Mouse (Mus musculus) skeletal muscle tissue, adult 2 months (tissue): Measurements from ENCODE around the gene Mapkapk5.

Source experiments
- DNase-seq: peaks from one replicate; pipeline ENCODE4 v3.0.0-alpha.2; 2012; ENCODE audit warnings: low read depth, low spot score

Gene Mapkapk5

GRCm38 (mm10) chr5:121545793-121546529 is at the start of gene Mapkapk5:
TSS of gene Mapkapk5 (minus strand) at chr5:121545905.
- DNase-seq, result peak; percentile 96

- no peak for DNase-seq
Measured at GRCm38 (mm10) chr5:121594714-121595313, 49.1 kb upstream of the Mapkapk5 start.

GRCm38 (mm10) chr5:121593451-121594401 is 48.0 kb upstream of the Mapkapk5 start, which contains the start of gene Aldh2:
TSS of gene Aldh2 (minus strand) at chr5:121593824.
- peak; percentile 90 for DNase-seq

- DNase-seq, result no peak
Measured at GRCm38 (mm10) chr5:121592816-121593407, 47.2 kb upstream of the Mapkapk5 start.

- no peak for DNase-seq
Measured at GRCm38 (mm10) chr5:121592064-121592815, 46.5 kb upstream of the Mapkapk5 start.

GRCm38 (mm10) chr5:121591417-121592063 is 45.8 kb upstream of the Mapkapk5 start:
- no peak for DNase-seq

GRCm38 (mm10) chr5:121589928-121590327 is 44.2 kb upstream of the Mapkapk5 start:
- no peak for DNase-seq

- peak; percentile 66 for DNase-seq
Measured at GRCm38 (mm10) chr5:121586400-121587039, 40.8 kb upstream of the Mapkapk5 start.

- no peak for DNase-seq
Measured at GRCm38 (mm10) chr5:121585699-121586098, 40.0 kb upstream of the Mapkapk5 start.

GRCm38 (mm10) chr5:121585005-121585404 is 39.3 kb upstream of the Mapkapk5 start:
- DNase-seq, result no peak

- peak; percentile 97 for DNase-seq
Measured at GRCm38 (mm10) chr5:121583765-121584501, 38.2 kb upstream of the Mapkapk5 start.

- DNase-seq, result no peak
Measured at GRCm38 (mm10) chr5:121581945-121582344, 36.2 kb upstream of the Mapkapk5 start.

GRCm38 (mm10) chr5:121576927-121577488 is 31.3 kb upstream of the Mapkapk5 start:
- peak; percentile 64 for DNase-seq

- no peak for DNase-seq
Measured at GRCm38 (mm10) chr5:121575867-121576266, 30.2 kb upstream of the Mapkapk5 start.

GRCm38 (mm10) chr5:121574145-121574544 is 28.4 kb upstream of the Mapkapk5 start:
- no peak for DNase-seq

- DNase-seq, result no peak
Measured at GRCm38 (mm10) chr5:121570787-121571186, 25.1 kb upstream of the Mapkapk5 start.

GRCm38 (mm10) chr5:121569881-121570420 is 24.2 kb upstream of the Mapkapk5 start:
- DNase-seq, result no peak

GRCm38 (mm10) chr5:121566035-121566681 is 20.5 kb upstream of the Mapkapk5 start:
- DNase-seq, result no peak
